Mouse (Mus musculus): ENCODE measurements around the gene Lgi1. TPM values are rescaled to one million over a fixed set of nuclear protein-coding genes. Genes with fewer than 3 reads are reported as not detected.

Lgi1 gene
- total RNA-seq, 1 experiment from 2014 or later = 2.0 TPM

- no peak for DNase-seq
Observed at GRCm38 (mm10) chr19:38325854-38326253, 61.5 kb downstream of the Lgi1 start.

- DNase-seq = no peak
Observed at GRCm38 (mm10) chr19:38327002-38327401, 62.7 kb downstream of the Lgi1 start.

GRCm38 (mm10) chr19:38328010-38328409, 63.7 kb downstream of the Lgi1 start:
- DNase-seq = no peak

GRCm38 (mm10) chr19:38329257-38329656, 64.9 kb downstream of the Lgi1 start:
- no peak for DNase-seq

GRCm38 (mm10) chr19:38331072-38331471, 66.7 kb downstream of the Lgi1 start:
- DNase-seq = no peak

- no peak for DNase-seq
Observed at GRCm38 (mm10) chr19:38332245-38332644, 67.9 kb downstream of the Lgi1 start.

GRCm38 (mm10) chr19:38332820-38333219, 68.5 kb downstream of the Lgi1 start:
- no peak for DNase-seq

GRCm38 (mm10) chr19:38336553-38336952, 72.2 kb downstream of the Lgi1 start:
- no peak for DNase-seq

GRCm38 (mm10) chr19:38337332-38337731, 73.0 kb downstream of the Lgi1 start:
- DNase-seq = no peak

- DNase-seq = no peak
Observed at GRCm38 (mm10) chr19:38339734-38340133, 75.4 kb downstream of the Lgi1 start.

GRCm38 (mm10) chr19:38343246-38343645, 78.9 kb downstream of the Lgi1 start:
- DNase-seq = no peak

- no peak for DNase-seq
Observed at GRCm38 (mm10) chr19:38348271-38349012, 84.1 kb downstream of the Lgi1 start.

- no peak for DNase-seq
Observed at GRCm38 (mm10) chr19:38349013-38349341, 84.6 kb downstream of the Lgi1 start.

GRCm38 (mm10) chr19:38351202-38351601, 86.9 kb downstream of the Lgi1 start:
- DNase-seq = no peak

- no peak for DNase-seq
Observed at GRCm38 (mm10) chr19:38351728-38352127, 87.4 kb downstream of the Lgi1 start.

GRCm38 (mm10) chr19:38352495-38353130, 88.3 kb downstream of the Lgi1 start:
- no peak for DNase-seq

- no peak for DNase-seq
Observed at GRCm38 (mm10) chr19:38354279-38354678, 89.9 kb downstream of the Lgi1 start.

- DNase-seq = peak; percentile 35
Observed at GRCm38 (mm10) chr19:38354819-38355360, 90.6 kb downstream of the Lgi1 start.

- DNase-seq = no peak
Observed at GRCm38 (mm10) chr19:38356211-38356828, 92.0 kb downstream of the Lgi1 start.

- DNase-seq = no peak
Observed at GRCm38 (mm10) chr19:38357956-38358623, 93.8 kb downstream of the Lgi1 start.

GRCm38 (mm10) chr19:38359287-38359686, 95.0 kb downstream of the Lgi1 start:
- DNase-seq = no peak

Data from adrenal gland, postnatal 25 days (tissue).